Mouse (Mus musculus): ENCODE results near the gene Cux1.

The Cux1 gene

DNA sequence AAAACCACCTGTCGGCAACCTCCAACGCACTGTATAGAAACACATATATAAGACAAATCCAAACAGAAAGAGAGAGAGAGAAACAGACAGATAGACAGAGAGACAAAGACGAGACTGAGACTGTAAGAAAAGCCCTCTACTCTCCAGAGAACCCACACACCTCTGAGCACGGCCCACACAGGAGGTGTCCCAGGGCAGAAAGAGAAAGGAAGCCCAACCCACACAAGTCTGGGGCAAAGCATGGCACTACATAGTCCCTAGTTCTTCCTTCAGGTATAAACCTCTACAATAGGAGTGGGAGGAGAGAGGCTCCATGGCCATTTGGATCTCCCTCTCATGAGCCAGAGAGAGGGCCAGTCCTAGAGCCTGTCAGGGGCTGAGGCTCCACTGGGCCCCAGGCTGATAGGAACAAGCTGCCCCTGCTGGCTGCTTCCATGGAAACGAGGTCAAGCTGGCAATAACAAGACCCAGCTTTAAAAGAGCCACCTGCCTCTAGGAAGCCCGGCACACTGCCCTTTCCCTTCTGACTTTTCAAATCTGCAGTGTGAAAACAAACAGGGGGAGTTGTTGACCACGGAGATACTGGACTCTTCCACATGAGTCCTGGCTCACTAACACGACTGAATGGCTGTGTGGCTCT is 99.8 kb downstream of the Cux1 start:
- DNase-seq = peak; percentile 70

GRCm38 (mm10) chr5:136465770-136466406 is 101.4 kb downstream of the Cux1 start:
- DNase-seq = no peak

GRCm38 (mm10) chr5:136465366-136465765 is 101.9 kb downstream of the Cux1 start:
- DNase-seq = no peak

- DNase-seq = no peak
Observed at GRCm38 (mm10) chr5:136464849-136465248, 102.4 kb downstream of the Cux1 start.

GRCm38 (mm10) chr5:136464128-136464527 is 103.2 kb downstream of the Cux1 start:
- no peak for DNase-seq

DNA sequence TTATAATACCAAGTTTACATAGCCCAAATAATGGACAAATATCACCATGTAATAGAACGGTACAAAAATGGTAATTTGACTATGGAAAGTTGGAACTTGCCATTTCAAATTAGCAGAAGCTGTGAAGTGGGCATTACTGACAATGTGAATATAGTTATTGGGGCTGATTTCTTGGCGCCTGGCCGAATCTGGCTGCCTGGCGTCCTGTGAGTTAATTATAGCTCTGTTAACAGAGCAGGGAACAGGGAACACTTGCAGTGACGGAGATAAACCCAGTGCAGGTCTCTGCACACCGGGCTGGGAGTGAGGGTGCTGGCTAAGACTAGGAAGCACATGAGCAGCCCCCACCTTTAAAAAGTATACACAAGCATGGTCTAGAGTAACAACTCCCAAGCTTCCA is 104.7 kb downstream of the Cux1 start:
- no peak for DNase-seq

DNA sequence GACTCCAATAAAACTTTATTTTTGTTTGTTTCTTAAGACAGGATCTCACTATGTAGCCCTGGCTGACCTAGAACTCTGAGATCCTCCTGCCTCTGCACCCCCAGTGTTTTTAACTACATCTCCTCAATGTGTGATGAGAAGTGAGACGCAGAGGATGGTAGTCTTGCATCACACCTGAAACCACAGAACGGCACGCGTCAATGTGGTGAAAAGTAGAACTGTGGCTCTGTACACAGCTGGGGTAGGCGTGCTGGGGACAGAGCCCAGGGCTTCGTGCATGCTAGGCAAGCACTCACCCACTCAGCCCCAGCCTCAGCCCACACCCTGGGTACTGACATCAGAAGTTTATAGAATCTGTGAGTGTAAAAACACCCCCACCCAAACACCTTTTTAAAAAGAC is 107.4 kb downstream of the Cux1 start:
- DNase-seq = no peak

DNA sequence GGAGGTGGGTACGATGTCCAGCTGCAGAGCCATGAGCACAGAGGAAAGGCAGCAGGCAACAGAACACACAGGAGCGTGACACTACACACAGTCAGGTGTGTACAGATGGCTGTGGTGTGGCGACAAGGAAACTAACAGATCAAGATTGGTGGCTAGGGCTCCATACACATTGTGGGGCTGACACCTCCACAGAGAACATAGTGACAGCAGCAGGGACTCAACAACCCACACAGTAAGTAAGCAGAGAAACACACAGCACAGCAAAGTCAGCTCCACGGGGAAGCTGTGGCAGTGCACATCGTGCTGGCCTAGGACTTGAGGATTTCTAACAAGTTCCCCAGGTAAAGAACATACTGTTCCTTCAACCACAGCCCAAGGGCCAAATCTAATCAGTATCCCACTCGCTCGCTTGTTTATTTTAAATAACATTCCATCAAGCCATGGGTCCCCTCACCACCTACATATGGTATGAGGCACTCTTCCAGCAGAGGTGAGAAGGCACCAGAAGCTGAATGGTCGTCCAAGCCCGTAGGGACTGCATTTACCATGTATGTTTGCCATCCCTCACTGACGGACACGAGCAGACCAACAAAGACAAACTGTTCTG is 108.3 kb downstream of the Cux1 start:
- DNase-seq = no peak

- DNase-seq = peak; percentile 38
Observed at GRCm38 (mm10) chr5:136458102-136458863, 109.0 kb downstream of the Cux1 start.

- DNase-seq = no peak
Observed at GRCm38 (mm10) chr5:136456395-136456794, 110.9 kb downstream of the Cux1 start.

- DNase-seq = no peak
Observed at GRCm38 (mm10) chr5:136452681-136453080, 114.6 kb downstream of the Cux1 start.

- no peak for DNase-seq
Observed at GRCm38 (mm10) chr5:136449801-136450200, 117.5 kb downstream of the Cux1 start.

- no peak for DNase-seq
Observed at GRCm38 (mm10) chr5:136445967-136446366, 121.3 kb downstream of the Cux1 start.

DNA sequence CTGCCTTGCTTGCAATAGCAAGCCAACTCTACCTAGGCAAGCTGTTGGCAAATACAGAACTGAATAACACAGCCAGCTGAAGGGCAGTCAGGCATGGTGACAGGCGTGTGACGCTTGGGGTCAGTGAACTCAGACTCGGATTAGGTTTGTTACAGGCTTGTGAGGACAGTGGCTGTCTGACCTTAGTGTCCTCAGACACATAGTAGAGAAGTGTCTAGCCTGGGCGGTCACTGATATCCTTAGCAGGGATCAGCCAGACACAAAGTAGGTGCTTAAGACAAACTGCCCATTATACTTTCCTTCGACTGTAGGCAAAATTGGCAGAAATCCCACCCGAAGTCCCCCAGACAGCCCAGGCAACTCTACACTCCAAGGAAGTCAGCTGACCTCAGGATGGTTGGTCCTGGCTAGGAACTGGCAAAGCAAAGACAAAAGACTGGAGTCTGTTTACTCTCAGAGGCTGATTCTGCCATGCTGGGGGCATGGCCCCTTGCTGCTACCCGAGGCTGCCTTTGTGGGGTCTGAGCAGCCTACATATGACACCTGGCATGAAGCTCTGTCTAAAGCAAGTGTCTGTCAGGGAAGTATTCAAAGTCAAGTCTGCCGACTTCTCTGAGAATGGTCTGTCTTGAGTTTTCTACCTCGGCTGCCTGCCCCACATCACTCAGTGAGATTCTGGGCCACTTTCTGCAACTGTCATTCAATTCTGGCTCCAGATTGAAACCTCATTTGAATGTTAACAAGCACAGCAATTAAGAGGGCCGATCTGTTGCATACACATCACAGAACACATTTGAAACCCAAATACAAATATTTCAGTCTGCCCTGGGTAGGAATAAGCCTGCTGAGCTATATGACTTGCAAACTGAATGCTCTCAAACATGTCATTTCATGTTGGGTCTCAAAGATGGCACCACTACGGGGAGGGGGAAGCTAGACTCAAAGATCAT is 124.8 kb downstream of the Cux1 start:
- peak; percentile 66 for DNase-seq

DNA sequence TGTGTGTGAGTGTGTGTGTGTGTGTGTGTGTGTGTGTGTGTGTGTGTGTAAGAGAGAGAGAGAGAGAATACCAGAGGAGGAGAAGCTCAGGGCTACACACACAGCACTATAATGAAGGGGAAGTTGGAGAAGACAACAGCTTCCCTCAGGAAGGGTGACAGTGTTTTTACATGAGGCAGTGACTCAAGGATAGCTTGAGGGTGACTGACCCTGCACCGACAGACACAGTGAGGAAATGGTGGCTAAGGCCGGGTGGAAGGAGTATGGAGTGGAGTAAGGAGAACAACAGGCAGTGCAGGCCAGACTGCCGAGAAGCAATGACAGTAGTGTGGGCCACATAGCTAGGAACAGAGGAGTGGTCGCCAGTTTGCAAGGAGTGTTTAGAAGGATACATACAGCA is 137.6 kb downstream of the Cux1 start:
- DNase-seq = no peak

- DNase-seq = peak; percentile 47
Observed at GRCm38 (mm10) chr5:136428498-136429060, 138.7 kb downstream of the Cux1 start.

- peak; percentile 49 for DNase-seq
Observed at GRCm38 (mm10) chr5:136427772-136428497, 139.4 kb downstream of the Cux1 start.

DNA sequence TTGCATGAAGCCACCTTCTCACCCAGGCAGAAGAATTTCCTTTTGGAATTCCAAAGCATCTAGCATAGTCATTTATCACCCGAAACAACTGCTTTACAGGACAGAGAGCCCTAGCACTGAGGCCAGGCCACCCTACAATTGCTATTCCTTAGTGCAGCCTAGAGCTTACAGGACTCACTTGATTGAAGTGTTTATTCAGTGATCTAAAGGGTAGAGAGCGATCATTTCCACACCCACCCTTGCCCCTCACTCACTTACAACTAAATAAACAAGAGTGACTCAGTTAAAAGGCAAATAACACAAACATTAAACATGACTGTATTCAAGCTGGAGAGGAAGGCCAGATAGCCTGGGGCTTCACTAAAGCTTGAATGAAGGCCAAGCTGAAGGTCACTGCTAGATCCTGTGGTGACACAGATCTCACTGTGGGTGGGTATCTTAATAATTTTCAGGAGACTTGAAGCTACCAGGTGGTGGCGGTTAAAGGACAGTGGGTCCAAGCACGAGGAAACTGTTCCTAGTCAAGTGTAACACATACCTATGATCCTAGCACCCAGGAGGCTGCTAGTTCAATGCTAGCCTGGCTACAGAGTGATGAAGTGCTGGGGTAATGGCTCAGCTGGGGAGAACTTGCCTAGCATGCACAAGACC is 140.0 kb downstream of the Cux1 start:
- DNase-seq = peak; percentile 23

DNA sequence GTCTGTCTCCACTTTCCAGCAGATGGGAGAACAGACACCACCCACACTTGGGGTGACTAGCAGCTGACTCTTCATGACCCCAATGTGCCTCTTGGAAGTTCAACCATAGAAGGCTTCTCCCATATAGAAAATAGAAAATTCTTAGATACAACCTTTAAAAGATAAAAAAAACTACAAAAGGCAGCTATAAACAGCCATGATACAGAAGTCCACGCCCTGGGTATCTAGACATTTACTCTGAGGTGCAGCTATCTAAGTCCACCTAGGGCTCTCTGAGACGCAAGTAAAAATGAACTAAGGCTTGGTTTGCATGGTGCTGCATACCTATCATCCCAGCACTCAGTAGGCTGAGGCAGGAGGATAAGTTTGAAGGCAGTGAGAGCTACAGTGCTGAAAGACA is 144.3 kb downstream of the Cux1 start:
- no peak for DNase-seq

DNA sequence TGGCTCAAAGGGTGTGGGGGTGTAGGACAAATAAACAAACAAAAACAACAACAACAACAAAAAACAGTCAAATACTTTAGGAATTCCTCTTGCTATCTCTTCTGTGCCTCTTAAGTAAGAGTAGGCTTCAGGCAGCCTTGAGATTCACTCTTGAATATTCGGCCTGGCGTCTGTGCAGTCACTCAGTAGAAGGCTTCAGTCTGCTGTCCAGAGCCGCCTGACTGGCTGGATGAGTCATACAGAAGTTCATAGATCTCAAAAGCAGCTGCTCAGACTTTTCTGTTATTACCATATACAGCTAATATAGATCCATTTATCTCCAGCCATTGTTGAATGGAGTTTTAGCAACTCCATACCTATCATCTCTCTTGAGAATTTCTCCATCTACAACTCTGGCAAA is 145.4 kb downstream of the Cux1 start:
- no peak for DNase-seq

DNA sequence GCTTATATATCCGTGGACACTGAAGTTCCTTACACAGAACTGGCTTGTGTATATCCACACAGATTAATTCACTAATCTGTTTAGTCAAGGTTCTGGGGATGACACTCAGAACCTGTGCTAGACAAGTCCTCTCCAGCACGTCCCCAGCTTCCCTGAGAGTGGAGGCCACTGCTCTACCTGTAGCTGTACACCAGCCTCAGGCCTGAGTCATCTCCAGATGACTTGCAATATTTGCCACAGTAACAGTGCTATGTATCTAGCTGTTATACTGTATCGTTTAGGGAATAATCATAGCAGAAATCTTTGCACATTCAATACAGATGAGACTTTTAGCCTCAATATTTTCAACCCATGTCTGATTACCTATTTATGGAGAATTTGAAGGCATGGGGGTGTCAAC is 146.0 kb downstream of the Cux1 start:
- no peak for DNase-seq
